Mouse (Mus musculus) gastrocnemius, adult 2 months (tissue): ENCODE measurements around the gene Setd1a. TPM values are rescaled to one million over a fixed set of nuclear protein-coding genes. Genes with fewer than 3 reads are reported as not detected.
"Not testable (repeated sequence)": the region's sequence is repeated elsewhere in the genome, so short reads cannot be mapped to it uniquely, and the experiment has no call there.

ENCODE experiments used
- DNase-seq: peaks from one replicate; pipeline ENCODE4 v3.0.0; 2022
- H3K27ac ChIP-seq: fragments of 200-600 bp; 2 replicates; pipeline ENCODE4 v1.8.1; 2022; ENCODE audit warnings: mild to moderate bottlenecking
- H3K4me3 ChIP-seq: fragments of 200-600 bp; 2 replicates; pipeline ENCODE4 v1.8.1; 2022; ENCODE audit warnings: mild to moderate bottlenecking, moderate library complexity
- CTCF ChIP-seq: fragments of 200-600 bp; IDR thresholded peaks from 2 replicates; pipeline ENCODE4 v1.8.1; 2022; ENCODE audit warnings: antibody characterized with exemption, mild to moderate bottlenecking, moderate library complexity
- intact Hi-C: fragments of 180-260 bp; cut with DNase I; formaldehyde crosslinking; loops from one replicate; pipeline ENCODE4 v1.15.1; 2025
- total RNA-seq, 2 experiments: library from RNA; stranded (reverse); gene quantifications; 2 replicates each; pipeline ENCODE4 v1.2.3; 2021

Setd1a gene
- total RNA-seq, 2 experiments from 2014 or later: 15.3 to 20.8 TPM

- peak; percentile 12; the same call in 1 of the 2 replicates for TF ChIP-seq CTCF
- intact Hi-C loops: no loop called here
- no peak for DNase-seq
- peak overlapping the region; percentile 84 for H3K4me3 ChIP-seq
- H3K27ac ChIP-seq: peak overlapping the region; percentile 96; the same call in 1 of the 2 replicates
Measured at GRCm38 (mm10) chr7:127768346-127768996, 8.0 kb upstream of the Setd1a start.

DNA sequence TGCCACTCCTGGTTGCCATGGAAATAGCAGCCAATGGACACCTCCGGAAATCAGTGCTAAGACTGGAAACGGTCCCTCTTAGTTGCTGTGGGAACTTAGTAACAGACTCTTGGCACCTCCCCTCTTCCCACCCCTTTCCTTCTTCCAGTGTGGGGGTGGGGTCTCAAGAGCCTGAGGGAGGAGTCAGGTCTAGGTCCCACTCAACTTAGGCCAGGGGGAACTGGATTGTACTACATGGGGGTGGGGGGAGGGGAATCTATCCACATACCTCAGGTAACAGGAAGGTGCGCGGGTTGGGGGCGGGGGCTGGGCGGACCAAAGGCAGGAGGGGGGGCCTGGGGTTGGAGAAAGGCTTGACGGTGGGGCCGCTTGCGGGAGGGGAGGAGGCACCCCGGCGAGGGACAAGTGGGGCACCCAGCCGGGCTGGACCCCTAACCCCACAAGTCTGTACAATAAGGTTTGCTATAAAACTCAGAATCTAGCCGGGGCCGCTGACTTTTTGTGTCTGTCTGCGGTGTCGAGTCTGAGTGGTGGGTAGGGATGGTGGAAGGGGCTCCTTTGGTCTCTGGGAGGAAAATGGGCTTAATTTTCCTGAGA lies 7.4 kb upstream of the Setd1a start:
- intact Hi-C loops: no loop called here
- DNase-seq: peak; percentile 92
- peak overlapping the region; percentile 84 for H3K4me3 ChIP-seq
- TF ChIP-seq CTCF: no peak
- peak overlapping the region; percentile 96 for H3K27ac ChIP-seq

GRCm38 (mm10) chr7:127769651-127770038 lies 6.8 kb upstream of the Setd1a start, which contains the start of gene Orai3:
Gene Orai3 (plus strand): TSS chr7:127769815.
- DNase-seq: peak; percentile 93
- intact Hi-C loops: loop anchor here (10.0 kb wide), 1 partner anchor 435 kb away; the partner anchor contains the start of gene Cox6a2
- Histone ChIP-seq H3K4me3 (peak within 1 kb of the TSS; percentile 84), H3K27ac (peak within 1 kb of the TSS; percentile 96)
- TF ChIP-seq CTCF: no peak

DNA sequence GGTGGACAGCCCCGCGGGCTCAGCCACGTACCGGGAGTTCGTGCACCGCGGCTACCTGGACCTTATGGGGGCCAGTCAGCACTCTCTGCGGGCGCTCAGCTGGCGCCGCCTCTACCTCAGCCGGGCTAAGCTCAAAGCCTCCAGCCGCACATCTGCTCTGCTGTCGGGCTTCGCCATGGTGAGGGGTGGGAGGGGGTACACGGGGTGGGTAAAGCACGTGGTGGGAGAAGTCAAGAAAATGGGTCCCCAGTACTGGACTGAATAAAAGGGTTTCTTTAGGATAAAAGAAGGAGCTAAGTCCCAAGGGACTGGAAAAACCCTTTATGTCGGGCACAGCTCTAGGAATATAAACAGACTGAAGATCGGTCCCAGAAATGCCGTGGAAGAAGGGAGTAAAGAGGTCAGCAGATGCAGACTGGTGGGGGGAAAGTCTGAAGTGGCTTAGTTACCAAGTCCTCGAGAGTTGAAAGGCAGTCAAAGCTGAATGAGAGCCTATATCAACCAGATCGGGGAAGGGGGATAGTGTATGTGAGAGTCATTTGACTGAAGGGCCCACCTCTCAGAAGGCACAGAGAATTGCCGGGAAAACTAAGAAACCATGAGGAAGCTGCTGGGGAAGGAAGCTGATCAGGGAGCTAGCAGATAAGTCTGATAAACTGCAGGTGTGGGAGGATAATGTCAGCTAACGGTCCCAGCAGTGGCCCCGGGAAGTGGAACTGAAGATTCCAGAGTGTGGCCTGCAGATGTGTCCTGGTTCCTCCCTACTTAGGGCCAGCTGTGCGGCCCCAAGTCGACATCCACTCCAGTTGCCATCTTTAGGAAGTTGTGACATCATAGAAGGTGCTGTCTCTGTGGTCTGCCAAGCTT lies 6.2 kb upstream of the Setd1a start:
- Histone ChIP-seq H3K4me3 (peak overlapping the region; percentile 84), H3K27ac (peak overlapping the region; percentile 96)
- intact Hi-C loops: loop anchor here (10.0 kb wide), 1 partner anchor 435 kb away; the partner anchor contains the start of gene Cox6a2
- TF ChIP-seq CTCF: no peak
- no peak for DNase-seq

GRCm38 (mm10) chr7:127771262-127771661 lies 5.2 kb upstream of the Setd1a start:
- no peak for TF ChIP-seq CTCF
- intact Hi-C loops: loop anchor here (10.0 kb wide), 1 partner anchor 434 kb away; the partner anchor contains the start of gene Cox6a2
- Histone ChIP-seq H3K4me3 (no peak overlapping the region), H3K27ac (no peak overlapping the region)
- no peak for DNase-seq

GRCm38 (mm10) chr7:127772080-127772479 lies 4.4 kb upstream of the Setd1a start:
- TF ChIP-seq CTCF: no peak
- Histone ChIP-seq H3K4me3 (no peak overlapping the region), H3K27ac (no peak overlapping the region)
- intact Hi-C loops: loop anchor here (10.0 kb wide), 1 partner anchor 433 kb away; the partner anchor contains the start of gene Cox6a2
- no peak for DNase-seq

DNA sequence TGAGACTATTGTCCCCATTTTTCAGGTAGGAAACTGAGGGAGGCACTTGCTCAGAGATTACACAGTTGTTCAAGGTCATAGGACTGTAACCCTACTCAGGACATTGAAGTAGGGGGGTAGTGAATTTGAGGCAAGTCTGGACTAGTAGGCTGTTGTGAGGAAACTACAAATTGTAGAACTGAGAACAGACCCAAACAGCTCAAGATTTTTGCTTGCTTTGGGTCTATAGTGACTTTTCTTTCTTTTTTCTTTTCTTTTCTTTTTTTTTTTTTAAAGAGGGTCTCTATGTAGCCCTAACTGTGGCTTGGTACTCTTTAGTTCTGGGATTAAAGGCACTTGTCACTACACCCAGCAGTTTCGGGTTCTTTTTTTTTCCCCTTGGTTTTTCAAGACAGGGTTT lies 3.9 kb upstream of the Setd1a start:
- intact Hi-C loops: loop anchor here (10.0 kb wide), 1 partner anchor 432 kb away; the partner anchor contains the start of gene Cox6a2

DNA sequence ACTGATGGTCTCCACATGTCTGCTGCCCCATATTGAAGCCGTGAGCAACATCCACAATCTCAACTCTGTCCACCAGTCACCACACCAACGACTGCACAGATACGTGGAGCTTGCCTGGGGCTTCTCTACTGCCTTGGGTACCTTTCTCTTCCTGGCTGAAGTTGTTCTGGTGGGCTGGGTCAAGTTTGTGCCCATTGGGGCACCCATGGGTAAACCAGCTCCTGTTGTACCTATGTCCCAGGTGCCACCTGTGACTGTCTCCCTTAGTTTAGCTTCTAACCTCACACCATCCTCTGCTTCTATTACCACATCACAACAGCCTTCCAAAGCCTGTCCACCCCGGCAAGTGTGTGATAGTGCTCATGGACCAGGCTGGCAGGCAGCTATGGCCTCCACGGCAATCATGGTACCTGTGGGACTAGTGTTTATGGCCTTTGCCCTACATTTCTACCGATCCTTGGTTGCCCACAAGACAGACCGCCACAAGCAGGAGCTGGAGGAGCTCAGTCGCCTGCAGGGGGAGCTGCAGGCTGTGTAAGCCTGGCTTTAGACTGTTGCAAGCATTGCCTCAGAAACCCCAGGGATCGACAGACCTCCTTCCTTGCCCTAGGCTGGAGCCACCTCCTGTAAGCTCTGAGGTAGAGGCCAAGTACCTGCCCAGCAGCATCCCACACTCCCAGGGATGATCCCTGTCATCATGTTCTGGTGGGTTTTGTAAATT lies 2.6 kb upstream of the Setd1a start:
- peak; percentile 78 for TF ChIP-seq CTCF
- no peak overlapping the region for H3K4me3 ChIP-seq
- intact Hi-C loops: loop anchor here (10.0 kb wide), 1 partner anchor 431 kb away; the partner anchor contains the start of gene Cox6a2
- H3K27ac ChIP-seq: no peak overlapping the region
- DNase-seq: peak; percentile 71

More for the DNA sequence above, 3.9 kb upstream of the Setd1a start:
- Histone ChIP-seq H3K27ac (no peak overlapping the region), H3K4me3 (no peak overlapping the region)
- no peak for TF ChIP-seq CTCF
- DNase-seq: no peak

DNA sequence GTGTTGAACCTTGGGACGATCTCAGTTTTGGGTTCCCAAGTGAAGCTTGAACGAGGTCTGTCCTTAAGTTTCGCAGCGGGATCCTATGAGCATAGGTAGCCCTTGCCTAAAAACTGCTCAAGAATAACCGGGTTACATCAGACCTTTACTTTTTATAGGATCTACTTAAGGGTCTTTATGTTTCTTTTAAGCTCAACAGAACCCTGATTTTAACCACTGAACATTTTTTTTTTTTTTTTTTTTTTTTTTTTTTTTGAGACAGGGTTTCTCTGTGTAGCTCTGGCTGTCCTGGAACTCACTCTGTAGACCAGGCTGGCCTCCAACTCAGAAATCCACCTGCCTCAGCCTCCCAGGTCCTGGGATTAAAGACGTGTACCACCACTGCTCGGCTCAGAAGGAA lies 633 bp upstream of the Setd1a start:
- not testable (repeated sequence) for DNase-seq
- Histone ChIP-seq H3K4me3 (peak overlapping the region; percentile 83), H3K27ac (peak overlapping the region; percentile 100)
- intact Hi-C loops: loop anchor here (10.0 kb wide), 1 partner anchor 429 kb away; the partner anchor contains the start of gene Cox6a2

- peak overlapping the region; percentile 83 for H3K4me3 ChIP-seq
- no peak for TF ChIP-seq CTCF
- DNase-seq: peak; percentile 98
- peak overlapping the region; percentile 100 for H3K27ac ChIP-seq
- intact Hi-C loops: loop anchor here (10.0 kb wide), 1 partner anchor 428 kb away; the partner anchor contains the start of gene Cox6a2
Measured at GRCm38 (mm10) chr7:127776878-127777473, 506 bp downstream of the Setd1a start.
